Mouse (Mus musculus) bone marrow, adult 2 months (tissue): ENCODE data around the gene Cib1. TPM values are rescaled to one million over a fixed set of nuclear protein-coding genes. Genes with fewer than 3 reads are reported as not detected.

Source experiments
- H3K27ac ChIP-seq: fragments of 200-500 bp; 2 replicates; pipeline ENCODE4 v1.5.1; 2012; ENCODE audit warnings: low read depth, mild to moderate bottlenecking, control low read depth, inconsistent platforms, low read length; ENCODE audit not compliant: control insufficient read depth, poor library complexity, insufficient read depth
- H3K4me1 ChIP-seq: fragments of 200-500 bp; 2 replicates; pipeline ENCODE4 v1.6.1; 2011; ENCODE audit warnings: low read length; ENCODE audit not compliant: control insufficient read depth, insufficient read depth
- H3K4me3 ChIP-seq: fragments of 200-500 bp; replicated peaks from 2 replicates; pipeline ENCODE3; 2011; ENCODE audit warnings: mild to moderate bottlenecking, low read depth, low read length, control low read depth; ENCODE audit not compliant: control insufficient read depth
- CTCF ChIP-seq: fragments of 200-500 bp; IDR thresholded peaks from 2 replicates; pipeline ENCODE4 v1.5.1; 2011; ENCODE audit warnings: low read length, control low read depth; ENCODE audit not compliant: control insufficient read depth, insufficient read depth
- POLR2A ChIP-seq: fragments of 200-500 bp; IDR thresholded peaks from 2 replicates; pipeline ENCODE4 v1.6.1; 2011; ENCODE audit warnings: low read depth, mild to moderate bottlenecking, control low read depth, low read length, borderline replicate concordance; ENCODE audit not compliant: control insufficient read depth
- WGBS: fragments of 180-500 bp; shearing (Covaris S2); methylation state at CpG from one replicate; pipeline ENCODE4 v1.1.7; 2018; 5-methylcytosine and 5-hydroxymethylcytosine counted together
- polyA plus RNA-seq: library from polyadenylated mRNA; stranded (reverse); fragments of >200 nt; gene quantifications from 2 replicates; pipeline ENCODE4 v1.2.4, GENCODE M21; 2011; ENCODE audit warnings: low replicate concordance; ENCODE audit not compliant: missing spikeins, insufficient read depth, insufficient read length

Gene Cib1
- polyA plus RNA-seq, 1 experiment: 82.5 TPM

- Histone ChIP-seq H3K27ac (no peak overlapping the region), H3K4me1 (no peaks in the 10 kb centered on the region; the same call in 1 of the 2 replicates), H3K4me3 (no peak overlapping the region)
- TF ChIP-seq CTCF (no peak), POLR2A (no peak)
- 81% methylated on average over 1 of the region's 1 CpGs for WGBS
Observed at GRCm38 (mm10) chr7:80267764-80268163, 35.2 kb upstream of the Cib1 start.

GRCm38 (mm10) chr7:80264606-80265005, 32.0 kb upstream of the Cib1 start:
- no peak overlapping the region for H3K4me3 ChIP-seq
- 91% methylated on average over 12 of the region's 12 CpGs for WGBS
- no peaks in the 10 kb centered on the region; the same call in none of the 2 replicates for H3K4me1 ChIP-seq
- TF ChIP-seq CTCF (no peak), POLR2A (no peak)
- no peak overlapping the region for H3K27ac ChIP-seq

GRCm38 (mm10) chr7:80261372-80261990, 28.9 kb upstream of the Cib1 start:
- WGBS: 2% methylated on average over 32 of the region's 32 CpGs
- TF ChIP-seq POLR2A (no peak), CTCF (no peak)
- Histone ChIP-seq H3K4me1 (no peaks in the 10 kb centered on the region; the same call in none of the 2 replicates), H3K4me3 (peak overlapping the region; percentile 91), H3K27ac (peak overlapping the region; percentile 57)

GRCm38 (mm10) chr7:80260625-80261371, 28.2 kb upstream of the Cib1 start, which contains the start of gene Ngrn:
Gene Ngrn (plus strand): TSS chr7:80261215.
- H3K4me3 ChIP-seq: peak within 1 kb of the TSS; percentile 91
- TF ChIP-seq CTCF (no peak), POLR2A (peak; percentile 90; the same call in 1 of the 2 replicates)
- peak within 1 kb of the TSS; percentile 57 for H3K27ac ChIP-seq
- H3K4me1 ChIP-seq: no peaks in the 10 kb centered on the region; the same call in none of the 2 replicates
- 28% methylated on average over 40 of the region's 40 CpGs for WGBS

GRCm38 (mm10) chr7:80257706-80258105, 25.1 kb upstream of the Cib1 start:
- WGBS: 70% methylated on average over 2 of the region's 2 CpGs
- TF ChIP-seq CTCF (no peak), POLR2A (no peak)
- no peak overlapping the region for H3K27ac ChIP-seq
- no peak overlapping the region for H3K4me3 ChIP-seq
- H3K4me1 ChIP-seq: no peaks in the 10 kb centered on the region; the same call in none of the 2 replicates

- H3K27ac ChIP-seq: no peak overlapping the region
- 62% methylated on average over 2 of the region's 2 CpGs for WGBS
- TF ChIP-seq CTCF: no peak
- no peak for TF ChIP-seq POLR2A
- H3K4me1 ChIP-seq: no peaks in the 10 kb centered on the region; the same call in 1 of the 2 replicates
- no peak overlapping the region for H3K4me3 ChIP-seq
Observed at GRCm38 (mm10) chr7:80255981-80256380, 23.4 kb upstream of the Cib1 start.

DNA sequence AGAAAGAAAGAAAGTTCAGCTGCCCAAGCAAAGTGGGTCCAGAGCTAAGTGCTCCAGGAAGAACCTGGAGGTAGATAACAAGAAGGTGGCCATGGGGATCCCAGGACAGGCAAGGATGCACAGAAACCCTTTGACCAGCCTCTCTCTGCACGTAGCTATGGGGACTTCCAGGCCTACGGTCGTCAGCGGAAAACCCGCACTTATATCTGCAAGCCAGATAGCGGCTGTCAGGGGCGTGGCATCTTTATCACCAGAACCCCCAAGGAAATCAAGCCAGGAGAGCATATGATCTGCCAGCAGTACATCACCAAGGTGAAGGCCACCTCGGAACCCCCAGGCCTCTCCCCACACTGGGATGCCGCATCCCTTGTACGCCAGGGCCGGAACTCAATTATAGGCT, 20.3 kb upstream of the Cib1 start:
- H3K4me1 ChIP-seq: no peaks in the 10 kb centered on the region
- no peak overlapping the region for H3K27ac ChIP-seq
- 66% methylated on average over 11 of the region's 11 CpGs for WGBS
- TF ChIP-seq POLR2A (no peak), CTCF (no peak)
- no peak overlapping the region for H3K4me3 ChIP-seq

- H3K27ac ChIP-seq: no peak overlapping the region
- no peak overlapping the region for H3K4me3 ChIP-seq
- no peaks in the 10 kb centered on the region for H3K4me1 ChIP-seq
- TF ChIP-seq POLR2A: no peak
- no peak for TF ChIP-seq CTCF
- 82% methylated on average over 7 of the region's 7 CpGs for WGBS
Observed at GRCm38 (mm10) chr7:80252437-80252836, 19.8 kb upstream of the Cib1 start.
